Mouse (Mus musculus): ENCODE measurements at regions not wholly inside any gene's neighbourhood (a gene's known extent, or its start where the extent isn't known, plus 50 kb on each side); places are given as distances from the start of the nearest gene placed in this dataset.
A peak's percentile ranks its signal among the peaks of the same experiment; 100 is the strongest.

DNA sequence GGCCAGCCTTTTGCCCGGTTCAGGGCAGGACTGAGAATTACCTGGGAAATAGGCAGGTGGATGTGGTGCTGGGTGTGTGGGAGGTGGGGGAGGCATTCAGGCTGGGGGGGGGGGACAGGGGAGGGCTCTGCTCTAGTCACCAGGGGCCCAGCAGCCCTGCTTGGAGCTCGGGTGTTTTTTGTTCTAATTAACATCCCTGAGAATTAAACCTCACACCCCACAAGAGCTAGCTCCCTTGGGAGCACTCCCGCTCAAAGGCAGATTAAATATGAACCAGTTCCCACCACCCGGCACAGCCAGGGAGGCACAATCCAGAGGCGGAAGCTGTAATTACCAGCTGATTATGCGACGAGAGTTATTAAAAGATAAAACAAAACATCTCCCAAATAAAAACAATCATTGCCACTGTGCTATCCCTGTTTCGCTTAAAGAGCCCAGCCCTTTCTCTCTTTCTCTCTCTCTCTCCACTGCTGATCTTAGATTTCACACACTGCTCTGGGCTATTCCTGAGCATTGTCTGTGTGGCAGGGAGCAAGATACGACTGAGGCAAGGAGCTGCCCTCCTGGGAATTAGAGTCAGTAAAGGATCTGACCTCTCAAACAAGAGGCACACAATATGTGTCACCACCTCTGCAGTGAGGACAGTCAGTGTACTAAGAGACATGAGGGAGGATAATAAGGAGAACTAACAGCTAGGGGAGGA is 397.0 kb downstream of the Matn1 start:
- Histone ChIP-seq H3K27ac (peak overlapping the region; percentile 29; the same call in 1 of the 2 replicates), H3K9ac (no peak overlapping the region), H3K4me1 (replicated peaks; ENCODE audit: control insufficient read depth, insufficient read depth, low read length) (peaks cover 9% of the 10 kb centered on the region; the same call in 1 of the 2 replicates), H3K4me3 (replicated peaks; ENCODE audit: low read length) (no peak overlapping the region), H3K4me2 (replicated peaks) (no peak overlapping the region), H3K9me3 (ENCODE audit: control insufficient read depth, low read length) (no peaks in the 10 kb centered on the region), H3K27me3 (ENCODE audit: control insufficient read depth, insufficient read depth, low read length) (no peaks in the 10 kb centered on the region), H3K36me3 (replicated peaks; ENCODE audit: control insufficient read depth, insufficient read depth) (no peaks in the 10 kb centered on the region)
- DNase-seq (ENCODE audit: low spot score) (peak; percentile 33), ATAC-seq (ENCODE audit: low FRiP score) (no peak)
- WGBS = 24% methylated on average over 9 of the region's 9 CpGs

DNA sequence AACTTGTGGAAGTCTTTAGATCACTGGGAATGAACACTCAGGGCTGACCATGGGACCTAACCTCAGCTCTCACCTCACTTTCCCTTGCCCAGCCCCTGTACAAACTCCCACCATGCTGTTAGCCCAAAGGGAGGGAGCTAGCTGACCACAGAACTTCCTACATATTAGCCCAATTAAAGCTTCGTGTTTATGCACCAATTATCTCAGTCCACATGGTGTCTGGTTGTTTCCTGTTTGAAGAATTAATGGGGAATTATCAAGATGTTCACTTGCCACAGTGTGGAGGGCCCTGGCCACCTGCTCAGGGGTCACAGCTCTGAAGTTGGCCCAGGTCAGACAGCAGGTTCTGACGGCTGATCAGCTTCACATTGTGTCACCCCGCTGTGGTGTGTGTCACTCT is 402.5 kb downstream of the Matn1 start:
- H3K27ac ChIP-seq = no peak overlapping the region
- DNase-seq (ENCODE audit: low spot score) (no peak), ATAC-seq (ENCODE audit: low FRiP score) (no peak)
- no peaks in the 10 kb centered on the region for H3K36me3 ChIP-seq (replicated peaks; ENCODE audit: control insufficient read depth, insufficient read depth)
- no peaks in the 10 kb centered on the region for H3K27me3 ChIP-seq (ENCODE audit: control insufficient read depth, insufficient read depth, low read length)
- WGBS = 74% methylated on average over 3 of the region's 3 CpGs
- no peak overlapping the region for H3K4me3 ChIP-seq (replicated peaks; ENCODE audit: low read length)
- H3K9me3 ChIP-seq (ENCODE audit: control insufficient read depth, low read length) = no peaks in the 10 kb centered on the region
- H3K4me2 ChIP-seq (replicated peaks) = no peak overlapping the region
- no peak overlapping the region for H3K9ac ChIP-seq
- 0 out of 2 replicates have a peak, but pooled peaks cover 5% of the 10 kb centered on the region for H3K4me1 ChIP-seq (replicated peaks; ENCODE audit: control insufficient read depth, insufficient read depth, low read length)

- no peak overlapping the region for H3K27ac ChIP-seq
- no peaks in the 10 kb centered on the region for H3K27me3 ChIP-seq (ENCODE audit: control insufficient read depth, insufficient read depth, low read length)
- DNase-seq (ENCODE audit: low spot score) = peak; percentile 28
- no peaks in the 10 kb centered on the region for H3K36me3 ChIP-seq (replicated peaks; ENCODE audit: control insufficient read depth, insufficient read depth)
- WGBS = 41% methylated on average over 7 of the region's 7 CpGs
- H3K9me3 ChIP-seq (ENCODE audit: control insufficient read depth, low read length) = no peaks in the 10 kb centered on the region
- ATAC-seq (ENCODE audit: low FRiP score) = no peak
- no peak overlapping the region for H3K9ac ChIP-seq
- H3K4me1 ChIP-seq (replicated peaks; ENCODE audit: control insufficient read depth, insufficient read depth, low read length) = 0 out of 2 replicates have a peak, but pooled peaks cover 5% of the 10 kb centered on the region
- H3K4me3 ChIP-seq (replicated peaks; ENCODE audit: low read length) = no peak overlapping the region
- H3K4me2 ChIP-seq (replicated peaks) = no peak overlapping the region
Observed at GRCm38 (mm10) chr4:131350268-131350667, 406.1 kb downstream of the Matn1 start.

DNA sequence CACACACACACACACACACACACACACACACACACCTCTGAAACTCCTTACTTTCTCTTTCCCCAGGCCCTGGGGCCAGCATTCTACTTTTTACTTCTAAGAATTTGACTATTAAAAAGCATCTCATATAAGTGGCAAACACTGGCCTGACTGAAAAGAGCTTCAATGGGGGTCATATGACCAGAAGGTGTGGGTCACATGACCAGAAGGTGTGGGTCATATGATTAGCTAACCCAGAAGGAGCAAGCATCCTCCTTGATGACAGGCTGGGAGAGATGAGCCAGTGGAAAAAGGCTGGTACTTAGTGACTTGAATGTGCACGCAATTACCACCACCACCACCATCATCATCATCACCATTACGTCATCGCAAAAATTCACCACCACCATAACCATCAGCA is 410.7 kb downstream of the Matn1 start:
- Histone ChIP-seq H3K4me1 (replicated peaks; ENCODE audit: control insufficient read depth, insufficient read depth, low read length) (0 out of 2 replicates have a peak, but pooled peaks cover 3% of the 10 kb centered on the region), H3K4me3 (replicated peaks; ENCODE audit: low read length) (no peak overlapping the region), H3K27ac (no peak overlapping the region), H3K9ac (no peak overlapping the region), H3K9me3 (ENCODE audit: control insufficient read depth, low read length) (no peaks in the 10 kb centered on the region), H3K4me2 (replicated peaks) (no peak overlapping the region), H3K27me3 (ENCODE audit: control insufficient read depth, insufficient read depth, low read length) (no peaks in the 10 kb centered on the region), H3K36me3 (replicated peaks; ENCODE audit: control insufficient read depth, insufficient read depth) (no peaks in the 10 kb centered on the region)
- ATAC-seq (ENCODE audit: low FRiP score) (no peak), DNase-seq (ENCODE audit: low spot score) (no peak)
- 91% methylated on average over 3 of the region's 3 CpGs for WGBS

GRCm38 (mm10) chr4:131355526-131355991 is 411.4 kb downstream of the Matn1 start:
- DNase-seq (ENCODE audit: low spot score) = no peak
- no peak for ATAC-seq (ENCODE audit: low FRiP score)
- no peak overlapping the region for H3K27ac ChIP-seq
- no peak overlapping the region for H3K9ac ChIP-seq
- 97% methylated on average over 12 of the region's 12 CpGs for WGBS
- H3K27me3 ChIP-seq (ENCODE audit: control insufficient read depth, insufficient read depth, low read length) = no peaks in the 10 kb centered on the region
- H3K4me2 ChIP-seq (replicated peaks) = no peak overlapping the region
- no peak overlapping the region for H3K4me3 ChIP-seq (replicated peaks; ENCODE audit: low read length)
- H3K36me3 ChIP-seq (replicated peaks; ENCODE audit: control insufficient read depth, insufficient read depth) = no peaks in the 10 kb centered on the region
- H3K4me1 ChIP-seq (replicated peaks; ENCODE audit: control insufficient read depth, insufficient read depth, low read length) = no peaks in the 10 kb centered on the region
- H3K9me3 ChIP-seq (ENCODE audit: control insufficient read depth, low read length) = no peaks in the 10 kb centered on the region

- H3K27ac ChIP-seq = no peak overlapping the region
- no peak overlapping the region for H3K4me2 ChIP-seq (replicated peaks)
- no peaks in the 10 kb centered on the region for H3K36me3 ChIP-seq (replicated peaks; ENCODE audit: control insufficient read depth, insufficient read depth)
- no peak overlapping the region for H3K4me3 ChIP-seq (replicated peaks; ENCODE audit: low read length)
- no peak overlapping the region for H3K9ac ChIP-seq
- ATAC-seq (ENCODE audit: low FRiP score) (no peak), DNase-seq (ENCODE audit: low spot score) (no peak)
- H3K9me3 ChIP-seq (ENCODE audit: control insufficient read depth, low read length) = no peaks in the 10 kb centered on the region
- WGBS = 67% methylated on average over 12 of the region's 12 CpGs
- no peaks in the 10 kb centered on the region for H3K4me1 ChIP-seq (replicated peaks; ENCODE audit: control insufficient read depth, insufficient read depth, low read length)
- H3K27me3 ChIP-seq (ENCODE audit: control insufficient read depth, insufficient read depth, low read length) = no peaks in the 10 kb centered on the region
Observed at GRCm38 (mm10) chr4:131356316-131356715, 412.1 kb downstream of the Matn1 start.

DNA sequence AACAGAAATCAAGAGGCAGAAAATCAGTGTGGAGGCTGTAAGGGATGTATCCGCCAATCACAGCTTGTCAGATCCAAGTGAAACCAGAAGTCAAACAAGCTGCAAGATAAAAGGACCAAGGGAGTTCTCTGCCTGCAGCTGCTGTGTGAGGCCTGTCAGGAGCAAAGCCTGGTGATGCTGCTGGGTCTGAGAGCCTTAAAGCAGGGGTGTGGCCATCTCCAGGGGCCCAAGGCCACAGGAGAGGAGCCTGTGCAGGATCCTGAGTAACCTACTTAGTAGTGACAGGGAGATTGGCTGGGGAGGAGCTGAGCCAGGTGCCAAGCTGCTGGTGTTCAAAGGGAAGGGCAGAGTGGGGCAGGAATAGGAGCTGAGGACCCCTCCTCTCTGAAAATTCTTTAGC is 418.8 kb downstream of the Matn1 start:
- DNase-seq (ENCODE audit: low spot score) (no peak), ATAC-seq (ENCODE audit: low FRiP score) (no peak)
- no peaks in the 10 kb centered on the region for H3K36me3 ChIP-seq (replicated peaks; ENCODE audit: control insufficient read depth, insufficient read depth)
- H3K9ac ChIP-seq = no peak overlapping the region
- H3K9me3 ChIP-seq (ENCODE audit: control insufficient read depth, low read length) = no peaks in the 10 kb centered on the region
- no peak overlapping the region for H3K4me2 ChIP-seq (replicated peaks)
- H3K4me3 ChIP-seq (replicated peaks; ENCODE audit: low read length) = no peak overlapping the region
- H3K27me3 ChIP-seq (ENCODE audit: control insufficient read depth, insufficient read depth, low read length) = no peaks in the 10 kb centered on the region
- 58% methylated on average over 1 of the region's 1 CpGs for WGBS
- no peaks in the 10 kb centered on the region for H3K4me1 ChIP-seq (replicated peaks; ENCODE audit: control insufficient read depth, insufficient read depth, low read length)
- H3K27ac ChIP-seq = no peak overlapping the region

- no peak for DNase-seq (ENCODE audit: low spot score)
Observed at GRCm38 (mm10) chr4:131364671-131365252, 420.6 kb downstream of the Matn1 start.

GRCm38 (mm10) chr4:131366006-131366405 is 421.8 kb downstream of the Matn1 start:
- H3K4me3 ChIP-seq (replicated peaks; ENCODE audit: low read length) = no peak overlapping the region
- no peak overlapping the region for H3K4me2 ChIP-seq (replicated peaks)
- H3K4me1 ChIP-seq (replicated peaks; ENCODE audit: control insufficient read depth, insufficient read depth, low read length) = no peaks in the 10 kb centered on the region
- 77% methylated on average over 2 of the region's 2 CpGs for WGBS
- H3K9ac ChIP-seq = no peak overlapping the region
- DNase-seq (ENCODE audit: low spot score) (no peak), ATAC-seq (ENCODE audit: low FRiP score) (no peak)
- no peak overlapping the region for H3K27ac ChIP-seq
- no peaks in the 10 kb centered on the region for H3K27me3 ChIP-seq (ENCODE audit: control insufficient read depth, insufficient read depth, low read length)
- H3K9me3 ChIP-seq (ENCODE audit: control insufficient read depth, low read length) = no peaks in the 10 kb centered on the region
- no peaks in the 10 kb centered on the region for H3K36me3 ChIP-seq (replicated peaks; ENCODE audit: control insufficient read depth, insufficient read depth)

More at GRCm38 (mm10) chr4:131364671-131365252, 420.6 kb downstream of the Matn1 start:
- Histone ChIP-seq H3K9me3 (ENCODE audit: control insufficient read depth, low read length) (no peaks in the 10 kb centered on the region), H3K4me2 (replicated peaks) (no peak overlapping the region), H3K27me3 (ENCODE audit: control insufficient read depth, insufficient read depth, low read length) (no peaks in the 10 kb centered on the region), H3K4me1 (replicated peaks; ENCODE audit: control insufficient read depth, insufficient read depth, low read length) (no peaks in the 10 kb centered on the region), H3K27ac (no peak overlapping the region), H3K9ac (no peak overlapping the region), H3K4me3 (replicated peaks; ENCODE audit: low read length) (no peak overlapping the region), H3K36me3 (replicated peaks; ENCODE audit: control insufficient read depth, insufficient read depth) (no peaks in the 10 kb centered on the region)
- ATAC-seq (ENCODE audit: low FRiP score) = no peak
- 32% methylated on average over 6 of the region's 6 CpGs for WGBS

All from hindbrain, embryonic 14.5 days (tissue).